Mouse (Mus musculus): ENCODE measurements around the gene Phc1. TPM values are rescaled to one million over a fixed set of nuclear protein-coding genes. Genes with fewer than 3 reads are reported as not detected.
A peak's percentile ranks its signal among the peaks of the same experiment; 100 is the strongest.

Phc1 gene
- polyA plus RNA-seq, 1 experiment from 2014 or later, result 29.6 TPM

DNA sequence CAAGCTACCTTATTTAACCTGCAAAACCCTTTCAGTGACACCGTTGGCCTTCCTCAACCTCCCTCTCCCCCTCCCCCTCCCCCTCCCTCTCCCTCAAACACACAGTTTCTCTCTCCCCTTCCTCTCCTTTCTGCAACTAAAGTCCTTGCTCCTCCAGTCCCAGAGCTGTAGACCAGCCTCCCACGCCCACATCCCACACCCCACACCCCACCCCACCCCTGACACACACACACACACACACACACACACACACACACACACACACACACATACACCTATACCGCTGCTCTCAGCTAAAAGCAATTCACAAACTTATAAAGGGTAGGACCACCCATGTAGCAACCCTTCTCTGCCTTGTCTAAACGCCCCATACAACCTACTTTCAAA lies 42.1 kb downstream of the Phc1 start:
- 48% methylated on average over 4 of the region's 4 CpGs for WGBS
- H3K4me2 ChIP-seq (ENCODE audit: low read depth, low read length), result no peak overlapping the region; the same call in 1 of the 2 replicates
- no peaks in the 10 kb centered on the region for H3K27me3 ChIP-seq (ENCODE audit: control insufficient read depth, insufficient read depth, low read length)
- no peak overlapping the region for H3K9ac ChIP-seq (replicated peaks; ENCODE audit: low read length)
- H3K4me1 ChIP-seq (ENCODE audit: control insufficient read depth, insufficient read depth, low read length), result no peaks in the 10 kb centered on the region; the same call in 1 of the 2 replicates
- ATAC-seq (replicated peaks; ENCODE audit: insufficient number of reproducible peaks, low FRiP score, low TSS enrichment, low read depth), result no peak
- H3K27ac ChIP-seq (replicated peaks; ENCODE audit: low read depth, low read length), result no peak overlapping the region
- no peak overlapping the region for H3K4me3 ChIP-seq (ENCODE audit: low read depth, low read length)
- DNase-seq (ENCODE audit: low spot score), result no peak
- H3K9me3 ChIP-seq (replicated peaks; ENCODE audit: control insufficient read depth, low read length), result no peaks in the 10 kb centered on the region
- no peaks in the 10 kb centered on the region for H3K36me3 ChIP-seq (replicated peaks; ENCODE audit: control insufficient read depth, insufficient read depth, low read depth, low read length)

DNA sequence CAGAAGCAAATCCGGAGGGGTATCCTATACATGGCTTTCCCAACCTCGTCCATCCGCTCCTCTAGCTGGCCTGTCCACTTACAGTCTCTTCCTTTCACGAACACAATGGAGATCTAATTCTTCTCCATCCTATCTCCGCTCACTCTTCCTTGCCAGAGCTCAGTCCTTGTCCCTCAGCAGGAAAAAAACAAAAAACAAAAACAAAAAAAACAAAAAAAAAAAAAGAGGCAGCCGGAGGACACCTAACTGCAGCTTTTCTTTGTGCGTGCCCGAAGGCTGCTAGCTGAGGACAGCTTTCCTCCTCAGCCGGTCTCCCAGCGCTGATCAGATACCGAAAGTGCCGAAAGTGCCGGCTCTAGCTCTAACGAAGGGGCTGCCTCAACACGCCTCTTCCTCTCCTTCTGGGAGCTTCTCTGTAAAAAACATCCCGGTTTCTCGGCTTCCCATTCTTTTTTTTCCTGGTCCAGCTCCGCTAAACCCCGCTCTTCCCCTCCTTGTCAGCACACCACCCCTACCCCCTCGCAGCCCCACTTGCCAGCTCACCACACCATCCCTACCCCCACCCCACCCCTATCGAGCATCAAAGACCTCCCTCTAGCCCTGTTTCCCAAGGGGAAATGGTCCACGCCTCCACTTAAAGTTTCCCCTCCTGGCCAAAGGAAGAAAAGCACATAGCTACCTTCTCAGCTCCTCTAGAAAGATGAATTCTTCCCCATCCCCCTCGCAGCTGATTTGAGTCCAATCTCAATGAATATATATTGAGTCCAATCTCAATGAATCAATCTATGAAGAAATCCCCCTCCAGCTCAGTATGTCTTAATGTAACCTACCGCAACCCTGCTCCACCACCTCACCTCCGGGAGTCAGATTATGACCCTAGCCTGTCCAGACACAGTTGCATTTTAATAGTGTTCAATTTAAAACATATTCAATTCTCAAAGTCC lies 42.8 kb downstream of the Phc1 start:
- ATAC-seq (replicated peaks; ENCODE audit: insufficient number of reproducible peaks, low FRiP score, low TSS enrichment, low read depth), result peak; percentile 73
- Histone ChIP-seq H3K27ac (replicated peaks; ENCODE audit: low read depth, low read length) (no peak overlapping the region; the same call in 1 of the 2 replicates), H3K4me1 (ENCODE audit: control insufficient read depth, insufficient read depth, low read length) (no peaks in the 10 kb centered on the region; the same call in 1 of the 2 replicates), H3K4me3 (ENCODE audit: low read depth, low read length) (peak overlapping the region; percentile 41), H3K27me3 (ENCODE audit: control insufficient read depth, insufficient read depth, low read length) (no peaks in the 10 kb centered on the region), H3K4me2 (ENCODE audit: low read depth, low read length) (peak overlapping the region; percentile 59), H3K36me3 (replicated peaks; ENCODE audit: control insufficient read depth, insufficient read depth, low read depth, low read length) (no peaks in the 10 kb centered on the region), H3K9me3 (replicated peaks; ENCODE audit: control insufficient read depth, low read length) (no peaks in the 10 kb centered on the region), H3K9ac (replicated peaks; ENCODE audit: low read length) (peak overlapping the region; percentile 70)
- 4% methylated on average over 25 of the region's 25 CpGs for WGBS
- peak; percentile 66 for DNase-seq (ENCODE audit: low spot score)

DNA sequence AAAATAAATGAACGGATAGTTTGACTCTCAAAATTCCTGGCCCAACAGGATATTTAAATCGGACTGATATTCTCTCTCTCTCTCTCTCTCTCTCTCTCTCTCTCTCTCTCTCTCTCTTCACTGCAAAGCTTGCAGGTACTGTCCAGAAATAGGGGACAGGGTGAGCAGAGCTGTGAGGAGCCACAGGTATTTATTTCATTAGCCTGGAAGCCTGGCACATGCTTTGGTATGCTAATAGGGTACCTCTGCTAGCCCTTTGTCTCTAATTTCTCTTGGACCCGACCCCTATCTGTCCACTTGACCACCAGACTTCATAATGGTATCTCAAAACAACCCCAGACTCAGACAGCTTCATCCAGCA lies 43.5 kb downstream of the Phc1 start:
- H3K9ac ChIP-seq (replicated peaks; ENCODE audit: low read length), result peak overlapping the region; percentile 70
- no peak overlapping the region for H3K27ac ChIP-seq (replicated peaks; ENCODE audit: low read depth, low read length)
- DNase-seq (ENCODE audit: low spot score), result no peak
- peak overlapping the region; percentile 41 for H3K4me3 ChIP-seq (ENCODE audit: low read depth, low read length)
- no peaks in the 10 kb centered on the region for H3K9me3 ChIP-seq (replicated peaks; ENCODE audit: control insufficient read depth, low read length)
- peak overlapping the region; percentile 59 for H3K4me2 ChIP-seq (ENCODE audit: low read depth, low read length)
- no peaks in the 10 kb centered on the region; the same call in 1 of the 2 replicates for H3K4me1 ChIP-seq (ENCODE audit: control insufficient read depth, insufficient read depth, low read length)
- H3K36me3 ChIP-seq (replicated peaks; ENCODE audit: control insufficient read depth, insufficient read depth, low read depth, low read length), result no peaks in the 10 kb centered on the region
- ATAC-seq (replicated peaks; ENCODE audit: insufficient number of reproducible peaks, low FRiP score, low TSS enrichment, low read depth), result no peak; the same call in 1 of the 2 replicates
- 39% methylated on average over 3 of the region's 3 CpGs for WGBS
- no peaks in the 10 kb centered on the region for H3K27me3 ChIP-seq (ENCODE audit: control insufficient read depth, insufficient read depth, low read length)

DNA sequence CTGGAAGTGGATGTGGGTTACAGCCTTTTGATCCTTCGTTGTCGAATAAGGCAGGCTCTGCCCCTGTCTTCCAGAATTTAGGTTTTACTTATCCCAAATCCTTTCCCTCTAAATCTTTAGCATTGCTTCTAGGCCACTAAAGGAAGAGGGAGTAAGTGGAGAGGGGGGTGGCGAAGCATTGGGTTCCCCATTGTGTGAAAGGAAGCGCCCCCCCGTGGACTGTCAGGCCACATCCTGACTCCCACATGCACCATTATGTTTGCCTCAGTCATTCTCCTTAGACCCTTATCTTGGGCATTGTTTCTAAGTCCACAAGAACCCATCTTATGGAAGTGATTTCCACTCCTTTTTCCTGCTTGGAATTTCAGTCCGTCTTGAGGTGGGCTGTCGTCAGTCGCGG lies 45.1 kb downstream of the Phc1 start:
- no peaks in the 10 kb centered on the region; the same call in 1 of the 2 replicates for H3K4me1 ChIP-seq (ENCODE audit: control insufficient read depth, insufficient read depth, low read length)
- no peak overlapping the region for H3K9ac ChIP-seq (replicated peaks; ENCODE audit: low read length)
- no peak for DNase-seq (ENCODE audit: low spot score)
- no peaks in the 10 kb centered on the region for H3K36me3 ChIP-seq (replicated peaks; ENCODE audit: control insufficient read depth, insufficient read depth, low read depth, low read length)
- whole genome bisulfite sequencing, result 53% methylated on average over 9 of the region's 9 CpGs
- H3K27ac ChIP-seq (replicated peaks; ENCODE audit: low read depth, low read length), result no peak overlapping the region
- H3K9me3 ChIP-seq (replicated peaks; ENCODE audit: control insufficient read depth, low read length), result no peaks in the 10 kb centered on the region
- H3K27me3 ChIP-seq (ENCODE audit: control insufficient read depth, insufficient read depth, low read length), result no peaks in the 10 kb centered on the region
- no peak overlapping the region for H3K4me3 ChIP-seq (ENCODE audit: low read depth, low read length)
- ATAC-seq (replicated peaks; ENCODE audit: insufficient number of reproducible peaks, low FRiP score, low TSS enrichment, low read depth), result no peak
- no peak overlapping the region for H3K4me2 ChIP-seq (ENCODE audit: low read depth, low read length)

- H3K4me1 ChIP-seq (ENCODE audit: control insufficient read depth, insufficient read depth, low read length), result no peaks in the 10 kb centered on the region; the same call in 1 of the 2 replicates
- no peak for ATAC-seq (replicated peaks; ENCODE audit: insufficient number of reproducible peaks, low FRiP score, low TSS enrichment, low read depth)
- no peak for DNase-seq (ENCODE audit: low spot score)
- no peaks in the 10 kb centered on the region for H3K36me3 ChIP-seq (replicated peaks; ENCODE audit: control insufficient read depth, insufficient read depth, low read depth, low read length)
- H3K27me3 ChIP-seq (ENCODE audit: control insufficient read depth, insufficient read depth, low read length), result no peaks in the 10 kb centered on the region
- no peak overlapping the region for H3K9ac ChIP-seq (replicated peaks; ENCODE audit: low read length)
- H3K4me3 ChIP-seq (ENCODE audit: low read depth, low read length), result no peak overlapping the region
- 65% methylated on average over 3 of the region's 3 CpGs for WGBS
- no peaks in the 10 kb centered on the region for H3K9me3 ChIP-seq (replicated peaks; ENCODE audit: control insufficient read depth, low read length)
- H3K27ac ChIP-seq (replicated peaks; ENCODE audit: low read depth, low read length), result no peak overlapping the region
- no peak overlapping the region for H3K4me2 ChIP-seq (ENCODE audit: low read depth, low read length)
Observed at GRCm38 (mm10) chr6:122294290-122294689, 46.1 kb downstream of the Phc1 start.

GRCm38 (mm10) chr6:122293796-122294195 lies 46.6 kb downstream of the Phc1 start:
- DNase-seq (ENCODE audit: low spot score) (no peak), ATAC-seq (replicated peaks; ENCODE audit: insufficient number of reproducible peaks, low FRiP score, low TSS enrichment, low read depth) (no peak)
- H3K9me3 ChIP-seq (replicated peaks; ENCODE audit: control insufficient read depth, low read length), result no peaks in the 10 kb centered on the region
- 85% methylated on average over 9 of the region's 9 CpGs for WGBS
- H3K27me3 ChIP-seq (ENCODE audit: control insufficient read depth, insufficient read depth, low read length), result no peaks in the 10 kb centered on the region
- no peak overlapping the region for H3K4me2 ChIP-seq (ENCODE audit: low read depth, low read length)
- no peak overlapping the region for H3K9ac ChIP-seq (replicated peaks; ENCODE audit: low read length)
- no peak overlapping the region for H3K4me3 ChIP-seq (ENCODE audit: low read depth, low read length)
- no peaks in the 10 kb centered on the region for H3K36me3 ChIP-seq (replicated peaks; ENCODE audit: control insufficient read depth, insufficient read depth, low read depth, low read length)
- no peaks in the 10 kb centered on the region; the same call in 1 of the 2 replicates for H3K4me1 ChIP-seq (ENCODE audit: control insufficient read depth, insufficient read depth, low read length)
- H3K27ac ChIP-seq (replicated peaks; ENCODE audit: low read depth, low read length), result no peak overlapping the region

DNA sequence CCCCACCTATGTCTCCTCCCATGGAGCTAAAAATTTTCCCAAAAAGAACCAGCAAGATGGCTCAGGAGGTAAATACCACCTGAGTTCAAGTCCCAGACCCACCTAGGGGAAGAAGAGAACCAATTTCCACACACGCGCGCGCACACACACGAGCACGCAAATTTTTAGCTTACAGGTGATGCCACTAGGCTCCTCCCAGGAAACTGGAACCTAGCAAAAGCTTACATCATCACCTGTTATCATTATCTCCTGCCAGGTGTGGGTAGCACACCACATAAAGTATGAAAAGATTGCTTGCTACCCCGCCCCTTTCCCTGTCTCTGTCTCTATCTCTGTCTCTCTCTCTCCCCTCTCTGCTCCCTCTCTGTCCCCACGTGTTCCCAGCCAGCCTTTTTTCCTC lies 47.2 kb downstream of the Phc1 start:
- Histone ChIP-seq H3K4me1 (ENCODE audit: control insufficient read depth, insufficient read depth, low read length) (no peaks in the 10 kb centered on the region; the same call in 1 of the 2 replicates), H3K27ac (replicated peaks; ENCODE audit: low read depth, low read length) (no peak overlapping the region), H3K36me3 (replicated peaks; ENCODE audit: control insufficient read depth, insufficient read depth, low read depth, low read length) (no peaks in the 10 kb centered on the region), H3K9ac (replicated peaks; ENCODE audit: low read length) (no peak overlapping the region), H3K4me3 (ENCODE audit: low read depth, low read length) (no peak overlapping the region), H3K4me2 (ENCODE audit: low read depth, low read length) (no peak overlapping the region), H3K27me3 (ENCODE audit: control insufficient read depth, insufficient read depth, low read length) (no peaks in the 10 kb centered on the region), H3K9me3 (replicated peaks; ENCODE audit: control insufficient read depth, low read length) (no peaks in the 10 kb centered on the region)
- DNase-seq (ENCODE audit: low spot score) (no peak), ATAC-seq (replicated peaks; ENCODE audit: insufficient number of reproducible peaks, low FRiP score, low TSS enrichment, low read depth) (no peak)
- WGBS, result 88% methylated on average over 8 of the region's 8 CpGs

DNA sequence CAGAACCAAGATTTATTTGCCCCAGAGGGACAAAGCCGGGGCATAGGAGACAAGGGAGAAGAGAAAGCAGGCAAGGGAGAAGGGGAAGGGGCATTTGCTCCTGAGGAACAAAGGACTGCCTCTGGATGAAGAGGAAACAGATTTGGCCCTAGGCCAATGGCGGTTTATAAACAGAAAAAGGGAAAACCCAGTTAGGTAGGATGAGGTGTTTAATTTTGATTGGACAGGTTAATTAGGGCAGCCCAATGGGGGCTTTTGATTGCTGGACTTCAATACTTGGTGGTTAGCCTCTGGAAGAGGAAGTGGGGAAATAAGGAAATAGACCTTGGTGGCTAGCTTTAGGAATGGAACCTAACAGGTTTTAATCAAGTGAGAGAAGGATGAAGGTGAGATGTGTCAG lies 48.2 kb downstream of the Phc1 start:
- ATAC-seq (replicated peaks; ENCODE audit: insufficient number of reproducible peaks, low FRiP score, low TSS enrichment, low read depth) (no peak), DNase-seq (ENCODE audit: low spot score) (no peak)
- Histone ChIP-seq H3K4me2 (ENCODE audit: low read depth, low read length) (no peak overlapping the region), H3K9ac (replicated peaks; ENCODE audit: low read length) (no peak overlapping the region), H3K27ac (replicated peaks; ENCODE audit: low read depth, low read length) (no peak overlapping the region), H3K9me3 (replicated peaks; ENCODE audit: control insufficient read depth, low read length) (no peaks in the 10 kb centered on the region), H3K36me3 (replicated peaks; ENCODE audit: control insufficient read depth, insufficient read depth, low read depth, low read length) (no peaks in the 10 kb centered on the region), H3K4me3 (ENCODE audit: low read depth, low read length) (no peak overlapping the region), H3K27me3 (ENCODE audit: control insufficient read depth, insufficient read depth, low read length) (no peaks in the 10 kb centered on the region), H3K4me1 (ENCODE audit: control insufficient read depth, insufficient read depth, low read length) (no peaks in the 10 kb centered on the region)
- 75% methylated on average over 2 of the region's 2 CpGs for WGBS
